Mouse (Mus musculus) cerebellum, adult 9-11 months (tissue): ENCODE results near the gene Csnk2a1.
"Not testable (repeated sequence)": the region's sequence is repeated elsewhere in the genome, so short reads cannot be mapped to it uniquely, and the experiment has no call there.

Source experiments
- DNase-seq: peaks from one replicate; pipeline ENCODE4 v3.0.0; 2022

The Csnk2a1 gene

GRCm38 (mm10) chr2:152226248-152227050 lies at the start of gene Csnk2a1:
Csnk2a1 (plus strand) TSS chr2:152226839.
- peak; percentile 92 for DNase-seq

- DNase-seq = no peak
Observed at GRCm38 (mm10) chr2:152177162-152177805, 49.4 kb upstream of the Csnk2a1 start.

- DNase-seq = no peak
Observed at GRCm38 (mm10) chr2:152177806-152178170, 48.9 kb upstream of the Csnk2a1 start.

- DNase-seq = no peak
Observed at GRCm38 (mm10) chr2:152178345-152178744, 48.3 kb upstream of the Csnk2a1 start.

GRCm38 (mm10) chr2:152179301-152179700 lies 47.3 kb upstream of the Csnk2a1 start:
- no peak for DNase-seq

GRCm38 (mm10) chr2:152180323-152180722 lies 46.3 kb upstream of the Csnk2a1 start:
- DNase-seq = no peak

GRCm38 (mm10) chr2:152187132-152187531 lies 39.5 kb upstream of the Csnk2a1 start:
- DNase-seq = no peak

- DNase-seq = no peak
Observed at GRCm38 (mm10) chr2:152189213-152189612, 37.4 kb upstream of the Csnk2a1 start.

GRCm38 (mm10) chr2:152189640-152190039 lies 37.0 kb upstream of the Csnk2a1 start:
- no peak for DNase-seq

GRCm38 (mm10) chr2:152190161-152190560 lies 36.5 kb upstream of the Csnk2a1 start:
- no peak for DNase-seq

- DNase-seq = no peak
Observed at GRCm38 (mm10) chr2:152192591-152193345, 33.9 kb upstream of the Csnk2a1 start.

GRCm38 (mm10) chr2:152193346-152193710 lies 33.3 kb upstream of the Csnk2a1 start:
- DNase-seq = no peak

- no peak for DNase-seq
Observed at GRCm38 (mm10) chr2:152194586-152194985, 32.1 kb upstream of the Csnk2a1 start.

GRCm38 (mm10) chr2:152196896-152197295 lies 29.7 kb upstream of the Csnk2a1 start:
- no peak for DNase-seq

GRCm38 (mm10) chr2:152197301-152197712 lies 29.3 kb upstream of the Csnk2a1 start:
- peak; percentile 64 for DNase-seq

GRCm38 (mm10) chr2:152206139-152206538 lies 20.5 kb upstream of the Csnk2a1 start:
- DNase-seq = not testable (repeated sequence)

- no peak for DNase-seq
Observed at GRCm38 (mm10) chr2:152211871-152212270, 14.8 kb upstream of the Csnk2a1 start.

GRCm38 (mm10) chr2:152216975-152217374 lies 9.7 kb upstream of the Csnk2a1 start:
- DNase-seq = no peak

- peak; percentile 12 for DNase-seq
Observed at GRCm38 (mm10) chr2:152223521-152224300, 2.9 kb upstream of the Csnk2a1 start.

GRCm38 (mm10) chr2:152225536-152225935 lies 1.1 kb upstream of the Csnk2a1 start:
- peak; percentile 57 for DNase-seq

GRCm38 (mm10) chr2:152227051-152227481 lies 427 bp downstream of the Csnk2a1 start:
- peak; percentile 82 for DNase-seq

GRCm38 (mm10) chr2:152230046-152230445 lies 3.4 kb downstream of the Csnk2a1 start:
- no peak for DNase-seq

- DNase-seq = no peak
Observed at GRCm38 (mm10) chr2:152237926-152238325, 11.3 kb downstream of the Csnk2a1 start.
